Mouse (Mus musculus) cortical plate, adult 2 months (tissue): Measurements from ENCODE around the gene Mepce. TPM values are rescaled to one million over a fixed set of nuclear protein-coding genes. Genes with fewer than 3 reads are reported as not detected.
A peak's percentile ranks its signal among the peaks of the same experiment; 100 is the strongest.
"Not testable (repeated sequence)": the region's sequence is repeated elsewhere in the genome, so short reads cannot be mapped to it uniquely, and the experiment has no call there.

Experiments
- H3K27ac ChIP-seq: fragments of 200-500 bp; 2 replicates; pipeline ENCODE4 v1.5.1; 2012; ENCODE audit warnings: low read length, control low read depth, inconsistent platforms; ENCODE audit not compliant: insufficient read depth
- H3K4me1 ChIP-seq: fragments of 200-500 bp; 2 replicates; pipeline ENCODE4 v1.6.1; 2011; ENCODE audit warnings: low read length; ENCODE audit not compliant: control insufficient read depth, insufficient read depth
- H3K4me3 ChIP-seq: fragments of 200-500 bp; 2 replicates; pipeline ENCODE4 v1.5.1; 2011; ENCODE audit warnings: mild to moderate bottlenecking, low read length, control low read depth; ENCODE audit not compliant: insufficient read depth
- CTCF ChIP-seq: fragments of 200-500 bp; IDR thresholded peaks from 2 replicates; pipeline ENCODE4 v1.5.1; 2011; ENCODE audit warnings: mild to moderate bottlenecking, control low read depth, low read length; ENCODE audit not compliant: insufficient read depth; ENCODE audit errors: extremely low read depth
- POLR2A ChIP-seq: fragments of 200-500 bp; IDR thresholded peaks from 2 replicates; pipeline ENCODE4 v1.6.1; 2011; ENCODE audit warnings: mild to moderate bottlenecking, low read length, control low read depth; ENCODE audit not compliant: insufficient read depth; ENCODE audit errors: extremely low read depth
- polyA plus RNA-seq: library from polyadenylated mRNA; depleted of rRNA; stranded (reverse); fragments of >200 nt; gene quantifications from 2 replicates; pipeline ENCODE4 v1.2.3, GENCODE M21; 2012

Gene Mepce
- polyA plus RNA-seq, 1 experiment = 38.1 TPM

DNA sequence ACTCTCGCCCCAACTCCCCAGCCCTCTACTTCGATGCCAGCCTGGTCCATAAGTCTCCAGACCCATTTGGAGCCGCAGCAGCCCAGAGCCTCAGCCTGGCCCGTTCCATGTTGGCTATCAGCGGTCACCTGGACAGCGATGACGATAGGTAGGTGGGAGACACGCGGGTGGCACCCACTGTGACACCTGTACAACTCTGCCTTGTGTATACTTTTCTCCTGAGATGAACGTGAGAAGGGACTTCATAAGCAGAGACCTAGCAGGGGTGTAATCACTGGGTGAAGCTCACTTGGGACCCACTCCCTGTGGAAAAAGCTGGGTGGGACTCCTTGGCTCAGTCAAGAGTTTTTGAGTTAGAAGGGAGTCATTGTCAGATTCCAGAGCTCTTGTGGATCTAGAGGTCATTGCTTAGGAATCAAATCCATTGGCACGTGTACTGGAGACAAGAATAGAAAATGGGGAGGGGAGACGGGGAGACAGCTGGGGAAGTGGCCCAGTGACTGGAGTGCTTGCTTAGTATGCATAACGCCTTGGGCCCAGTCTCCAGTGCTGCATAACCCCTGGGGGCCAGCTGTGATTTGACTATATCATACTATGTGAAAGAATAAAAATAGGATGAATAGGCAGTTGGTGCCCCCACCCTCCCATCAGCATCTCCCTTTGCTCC, 36.1 kb downstream of the Mepce start:
- H3K27ac ChIP-seq = no peak overlapping the region
- TF ChIP-seq CTCF (no peak), POLR2A (no peak)
- H3K4me1 ChIP-seq = no peaks in the 10 kb centered on the region; the same call in 1 of the 2 replicates
- no peak overlapping the region for H3K4me3 ChIP-seq

- H3K4me1 ChIP-seq, H3K27ac ChIP-seq, H3K4me3 ChIP-seq: not testable (repeated sequence)
These were observed 37.2 kb downstream of the Mepce start for GRCm38 (mm10) chr5:137750212-137750611.

GRCm38 (mm10) chr5:137749196-137749836, 38.1 kb downstream of the Mepce start:
- no peaks in the 10 kb centered on the region for H3K4me1 ChIP-seq
- no peak overlapping the region for H3K4me3 ChIP-seq
- H3K27ac ChIP-seq = no peak overlapping the region
- TF ChIP-seq POLR2A = no peak
- TF ChIP-seq CTCF = no peak

DNA sequence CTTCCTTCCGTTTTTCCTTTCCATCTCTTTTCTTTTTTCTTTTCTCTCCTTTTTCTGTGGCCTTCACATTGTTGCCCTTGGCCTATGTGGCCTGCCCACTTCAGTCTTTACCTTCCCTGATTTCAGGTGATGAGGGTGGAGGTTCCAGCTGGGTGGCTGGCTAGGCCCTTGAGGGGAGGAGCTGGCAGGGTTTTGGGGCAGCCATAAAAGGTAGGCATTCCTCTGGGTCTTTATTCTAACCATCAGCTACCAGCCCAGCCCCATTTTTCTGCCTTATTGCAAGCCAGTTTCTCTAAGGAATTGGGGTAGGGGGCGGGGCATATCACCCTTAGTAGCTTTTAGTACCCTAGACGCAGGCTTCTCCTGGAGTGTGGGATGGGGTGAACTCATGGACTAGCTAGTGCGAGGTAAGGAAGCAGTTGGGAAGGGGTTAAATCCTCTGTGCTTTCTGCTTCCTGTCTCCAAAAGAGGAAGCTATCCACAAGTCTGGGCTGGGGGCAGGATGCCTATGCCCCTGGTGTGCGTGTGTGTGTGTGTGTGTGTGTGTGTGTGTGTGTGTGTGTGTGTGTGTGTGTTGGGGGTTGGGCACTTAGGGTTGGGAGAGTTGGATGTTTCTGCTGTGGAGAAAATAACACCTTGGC, 39.2 kb downstream of the Mepce start:
- peak overlapping the region; percentile 25 for H3K27ac ChIP-seq
- no peak for TF ChIP-seq POLR2A
- TF ChIP-seq CTCF = no peak
- peak overlapping the region; percentile 56; the same call in 1 of the 2 replicates for H3K4me3 ChIP-seq
- H3K4me1 ChIP-seq = no peaks in the 10 kb centered on the region

DNA sequence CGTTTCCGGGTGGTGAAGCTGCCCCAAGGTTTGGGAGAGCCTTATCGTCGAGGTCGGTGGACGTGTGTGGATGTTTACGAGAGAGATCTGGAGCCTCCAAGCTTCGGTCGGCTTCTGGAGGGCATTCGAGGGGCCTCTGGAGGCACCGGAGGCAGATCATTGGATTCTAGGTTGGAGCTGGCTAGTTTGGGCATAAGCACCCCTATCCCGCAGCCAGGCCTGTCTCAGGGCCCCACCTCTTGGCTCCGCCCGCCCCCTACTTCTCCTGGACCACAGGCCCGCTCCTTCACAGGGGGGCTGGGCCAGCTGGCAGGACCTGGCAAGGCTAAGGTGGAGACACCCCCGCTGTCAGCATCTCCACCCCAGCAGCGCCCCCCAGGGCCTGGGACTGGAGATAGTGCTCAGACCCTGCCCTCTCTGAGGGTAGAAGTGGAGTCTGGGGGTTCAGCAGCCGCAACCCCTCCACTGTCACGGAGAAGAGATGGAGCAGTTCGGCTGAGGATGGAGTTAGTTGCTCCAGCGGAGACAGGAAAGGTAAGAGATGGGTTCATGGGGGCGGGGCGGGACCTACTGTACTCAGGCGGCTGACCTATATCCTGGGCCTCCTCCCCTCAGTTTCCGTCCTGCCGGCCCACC, 40.0 kb downstream of the Mepce start:
- Histone ChIP-seq H3K27ac (0 out of 2 replicates have a peak overlapping the region, but pooled peaks have one; percentile 8), H3K4me1 (no peaks in the 10 kb centered on the region), H3K4me3 (peak overlapping the region; percentile 56)
- no peak for TF ChIP-seq CTCF
- no peak for TF ChIP-seq POLR2A

GRCm38 (mm10) chr5:137746851-137747325, 40.6 kb downstream of the Mepce start:
- 0 out of 2 replicates have a peak overlapping the region, but pooled peaks have one; percentile 8 for H3K27ac ChIP-seq
- H3K4me3 ChIP-seq = peak overlapping the region; percentile 56
- TF ChIP-seq CTCF = no peak
- TF ChIP-seq POLR2A = no peak
- H3K4me1 ChIP-seq = no peaks in the 10 kb centered on the region

DNA sequence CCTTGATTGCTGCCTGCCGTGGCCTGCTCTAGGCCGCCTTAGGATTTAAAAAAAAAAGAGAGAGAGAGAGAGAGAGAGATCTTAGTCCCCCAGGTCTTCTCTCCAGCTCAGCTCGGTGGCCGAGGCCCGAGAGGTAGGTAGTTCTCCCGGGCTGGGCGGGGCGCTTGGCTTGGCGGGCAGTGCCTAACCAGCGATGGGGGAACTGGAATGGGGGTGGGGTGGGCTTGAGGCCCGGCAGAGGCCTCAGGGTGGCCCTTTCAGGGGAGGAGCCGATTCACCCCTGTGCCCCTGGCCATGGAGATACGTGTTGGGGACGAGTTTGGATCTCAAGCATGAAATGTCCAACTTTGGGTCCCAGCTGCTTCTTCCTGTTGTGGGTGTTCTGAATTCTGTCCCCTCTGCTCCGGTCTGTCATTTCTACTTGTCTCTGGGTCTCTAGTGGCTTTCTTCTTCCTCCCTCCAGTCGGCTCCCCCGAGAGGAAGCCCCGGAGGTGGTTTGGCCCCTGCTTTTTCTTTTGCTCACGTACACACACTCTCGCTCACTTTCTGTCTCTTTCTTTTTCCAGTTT, 41.1 kb downstream of the Mepce start:
- Histone ChIP-seq H3K4me3 (peak overlapping the region; percentile 56), H3K4me1 (no peaks in the 10 kb centered on the region), H3K27ac (peak overlapping the region; percentile 42; the same call in 1 of the 2 replicates)
- TF ChIP-seq CTCF (no peak), POLR2A (no peak)

DNA sequence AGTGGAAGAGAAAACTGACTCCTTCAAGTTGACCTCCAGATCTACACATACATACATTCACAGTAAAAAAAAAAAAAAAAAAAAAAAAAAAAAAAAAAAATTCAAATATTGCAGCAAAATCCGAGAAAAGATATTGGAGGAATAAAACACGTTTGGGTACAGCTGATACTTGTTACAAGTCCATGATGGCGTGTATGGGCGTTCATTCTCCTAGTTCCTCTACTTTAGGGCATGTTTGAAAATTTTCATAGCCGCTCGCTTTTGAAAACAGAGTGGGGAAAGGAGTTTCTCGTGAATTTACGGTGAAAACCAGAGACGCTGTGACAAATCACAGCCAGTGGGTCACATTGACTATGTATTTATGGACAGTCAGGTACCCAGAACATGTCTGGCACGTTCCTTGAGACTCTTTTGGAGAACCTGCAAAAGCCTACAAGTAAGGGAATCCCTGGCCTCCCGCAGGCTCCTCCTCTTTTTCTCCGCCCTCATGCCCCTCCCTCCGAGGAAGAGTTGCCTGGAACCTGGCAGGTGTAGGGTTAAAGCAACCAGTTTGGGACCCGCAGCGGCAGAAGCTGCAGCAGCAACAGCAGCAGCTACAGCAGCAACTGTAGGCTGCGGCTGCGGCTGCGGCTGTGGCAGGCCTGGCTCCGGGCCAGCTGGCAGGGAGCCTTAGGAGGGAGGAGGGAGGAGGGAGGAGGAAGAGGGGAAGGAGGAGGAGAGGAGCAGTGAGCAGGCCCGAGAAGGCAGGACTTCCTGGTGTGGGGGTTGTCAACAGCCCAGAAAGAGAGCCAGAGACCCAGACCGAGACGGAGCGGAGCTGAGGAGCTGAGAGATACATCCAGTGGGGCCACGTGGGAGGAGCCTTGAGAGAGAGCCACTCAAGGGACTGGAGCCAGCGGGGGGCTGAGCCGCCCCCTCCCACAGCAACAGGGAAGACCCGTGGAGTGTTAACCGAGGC, 42.0 kb downstream of the Mepce start, which contains the start of gene Tsc22d4:
Gene Tsc22d4 (plus strand): TSS at position 517 of the 958 bp plus-strand sequence.
- peak within 1 kb of the TSS; percentile 56 for H3K4me3 ChIP-seq
- TF ChIP-seq POLR2A (peak; percentile 78; the same call in 1 of the 2 replicates), CTCF (no peak)
- H3K27ac ChIP-seq = peak within 1 kb of the TSS; percentile 42; the same call in 1 of the 2 replicates
- no peaks in the 10 kb centered on the region for H3K4me1 ChIP-seq

- TF ChIP-seq CTCF (no peak), POLR2A (no peak)
- Histone ChIP-seq H3K4me1 (no peaks in the 10 kb centered on the region), H3K27ac (no peak overlapping the region)
These were observed 43.3 kb downstream of the Mepce start for GRCm38 (mm10) chr5:137744197-137744596.

More at GRCm38 (mm10) chr5:137744197-137744596, 43.3 kb downstream of the Mepce start:
- H3K4me3 ChIP-seq = no peak overlapping the region
